Mouse (Mus musculus): ENCODE measurements around the gene Lmbrd2. TPM values are rescaled to one million over a fixed set of nuclear protein-coding genes. Genes with fewer than 3 reads are reported as not detected.

Lmbrd2 gene
- total RNA-seq, 2 experiments from 2014 or later = 12.7 to 14.6 TPM

Other genes starting within 250 kb of the Lmbrd2 start
- under 1 TPM; 0.38 to 0.62 TPM for gene Ranbp3l, start 172.6 kb upstream of the Lmbrd2 start, total RNA-seq (2021)
- 10 to 100 TPM; 21.1 to 25.0 TPM for gene Nadk2, start 69.3 kb upstream of the Lmbrd2 start, total RNA-seq (2021)
- gene Skp2, start 14.9 kb downstream of the Lmbrd2 start, total RNA-seq (2021) = 1 to 10 TPM; 2.0 to 2.6 TPM
- gene Ugt3a1, start 136.3 kb downstream of the Lmbrd2 start, total RNA-seq (2021) = not detected
- not detected for gene Ugt3a2, start 195.0 kb downstream of the Lmbrd2 start, total RNA-seq (2021)